Mouse (Mus musculus) neural tube, embryonic 12.5 days (tissue): ENCODE data around the gene Calu. TPM values are rescaled to one million over a fixed set of nuclear protein-coding genes. Genes with fewer than 3 reads are reported as not detected.
A peak's percentile ranks its signal among the peaks of the same experiment; 100 is the strongest.

Experiments used
- ATAC-seq: fragments of 200-750 bp; cut with Nextera tagmentation; 2 replicates; pipeline ENCODE4 v1.8.0; 2017; ENCODE audit warnings: low read depth, mild to moderate bottlenecking, moderate TSS enrichment, moderate library complexity; ENCODE audit not compliant: low FRiP score
- H3K27ac ChIP-seq: fragments of 300-500 bp; sonication (generic); 2 replicates; pipeline ENCODE4 v1.5.1; 2016
- H3K27me3 ChIP-seq: fragments of 300-500 bp; sonication (generic); replicated peaks from 2 replicates; pipeline ENCODE4 v1.6.1; 2016; ENCODE audit warnings: mild to moderate bottlenecking
- H3K36me3 ChIP-seq: fragments of 300-500 bp; sonication (generic); 2 replicates; pipeline ENCODE4 v1.6.1; 2016; ENCODE audit warnings: mild to moderate bottlenecking
- H3K4me1 ChIP-seq: fragments of 300-500 bp; sonication (generic); 2 replicates; pipeline ENCODE4 v1.6.1; 2016
- H3K4me2 ChIP-seq: fragments of 300-500 bp; sonication (generic); replicated peaks from 2 replicates; pipeline ENCODE4 v1.6.1; 2016; ENCODE audit warnings: mild to moderate bottlenecking
- H3K4me3 ChIP-seq: fragments of 300-500 bp; sonication (generic); 2 replicates; pipeline ENCODE4 v1.5.1; 2016
- H3K9ac ChIP-seq: fragments of 300-500 bp; sonication (generic); 2 replicates; pipeline ENCODE4 v1.6.1; 2016; ENCODE audit warnings: mild to moderate bottlenecking
- H3K9me3 ChIP-seq: fragments of 300-500 bp; sonication (generic); 2 replicates; pipeline ENCODE4 v1.6.1; 2016; ENCODE audit warnings: mild to moderate bottlenecking
- WGBS: fragments of 180-500 bp; shearing (Covaris S2); methylation state at CpG from one replicate; pipeline ENCODE4 v1.1.7; 2016; 5-methylcytosine and 5-hydroxymethylcytosine counted together
- polyA plus RNA-seq: library from polyadenylated mRNA; unstranded; fragments of >200 nt; fragmentation: Nextera tagmentation; extraction: Ambion mirVana; gene quantifications from 2 replicates; pipeline ENCODE4 v1.2.1, GENCODE M21; 2016

The Calu gene
- polyA plus RNA-seq, result 199 and 223 TPM in 2 replicates

- under 1% methylated on average over 55 of the region's 55 CpGs for WGBS
- Histone ChIP-seq H3K9me3 (no peaks in the 10 kb centered on the region), H3K4me2 (peak within 1 kb of the TSS; percentile 72), H3K4me1 (peaks cover 10% of the 10 kb centered on the region), H3K4me3 (peak within 1 kb of the TSS; percentile 80), H3K36me3 (no peaks in the 10 kb centered on the region), H3K27ac (peak within 1 kb of the TSS; percentile 16; the same call in 1 of the 2 replicates), H3K27me3 (no peaks in the 10 kb centered on the region), H3K9ac (peak within 1 kb of the TSS; percentile 74)
- peak; percentile 100 for ATAC-seq
These were observed at the start of gene Calu for GRCm38 (mm10) chr6:29347665-29348370. Gene Calu, plus strand, starts transcription at chr6:29348069.

GRCm38 (mm10) chr6:29299112-29299511, 48.8 kb upstream of the Calu start:
- WGBS, result 78% methylated on average over 2 of the region's 2 CpGs
- Histone ChIP-seq H3K27me3 (no peaks in the 10 kb centered on the region), H3K9ac (no peak overlapping the region), H3K27ac (no peak overlapping the region), H3K36me3 (no peaks in the 10 kb centered on the region), H3K9me3 (no peaks in the 10 kb centered on the region), H3K4me2 (no peak overlapping the region), H3K4me3 (no peak overlapping the region), H3K4me1 (no peaks in the 10 kb centered on the region)
- no peak for ATAC-seq

DNA sequence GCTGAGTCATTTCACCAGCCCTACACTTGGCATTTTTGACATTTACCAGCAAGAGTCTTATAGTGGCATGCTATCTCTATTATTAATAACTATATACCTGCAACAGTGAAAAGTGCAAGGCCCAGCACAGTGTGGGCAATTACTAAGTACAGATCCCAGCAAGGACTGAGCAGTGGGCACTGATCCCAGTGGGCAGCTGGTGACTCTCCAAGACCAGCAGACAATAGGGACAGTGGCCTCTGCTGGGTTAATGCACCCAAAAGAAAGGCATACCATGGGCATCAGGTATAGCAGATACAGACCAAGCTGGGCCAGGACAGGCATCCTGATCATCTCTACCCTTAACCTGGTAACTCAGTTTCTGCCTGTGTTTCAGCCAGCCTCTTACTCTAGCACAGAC, 44.6 kb upstream of the Calu start:
- ATAC-seq, result no peak
- H3K9ac ChIP-seq, result no peak overlapping the region

GRCm38 (mm10) chr6:29303726-29304125, 44.1 kb upstream of the Calu start:
- no peak overlapping the region for H3K4me3 ChIP-seq
- no peak overlapping the region for H3K9ac ChIP-seq
- H3K36me3 ChIP-seq, result no peaks in the 10 kb centered on the region
- H3K4me1 ChIP-seq, result no peaks in the 10 kb centered on the region
- no peak for ATAC-seq
- no peaks in the 10 kb centered on the region for H3K27me3 ChIP-seq
- H3K4me2 ChIP-seq, result no peak overlapping the region
- H3K27ac ChIP-seq, result no peak overlapping the region
- no peaks in the 10 kb centered on the region for H3K9me3 ChIP-seq
- 45% methylated on average over 5 of the region's 5 CpGs for WGBS

More for the DNA sequence above, 44.6 kb upstream of the Calu start:
- no peaks in the 10 kb centered on the region for H3K36me3 ChIP-seq
- H3K9me3 ChIP-seq, result no peaks in the 10 kb centered on the region
- no peak overlapping the region for H3K4me2 ChIP-seq
- no peak overlapping the region for H3K27ac ChIP-seq
- no peaks in the 10 kb centered on the region for H3K27me3 ChIP-seq
- H3K4me3 ChIP-seq, result no peak overlapping the region
- no peaks in the 10 kb centered on the region for H3K4me1 ChIP-seq

GRCm38 (mm10) chr6:29305462-29305861, 42.4 kb upstream of the Calu start:
- WGBS, result 89% methylated on average over 4 of the region's 4 CpGs
- Histone ChIP-seq H3K4me1 (no peaks in the 10 kb centered on the region), H3K27me3 (no peaks in the 10 kb centered on the region), H3K4me2 (no peak overlapping the region), H3K9me3 (no peaks in the 10 kb centered on the region), H3K9ac (no peak overlapping the region), H3K27ac (no peak overlapping the region), H3K36me3 (no peaks in the 10 kb centered on the region), H3K4me3 (no peak overlapping the region)
- ATAC-seq, result no peak

DNA sequence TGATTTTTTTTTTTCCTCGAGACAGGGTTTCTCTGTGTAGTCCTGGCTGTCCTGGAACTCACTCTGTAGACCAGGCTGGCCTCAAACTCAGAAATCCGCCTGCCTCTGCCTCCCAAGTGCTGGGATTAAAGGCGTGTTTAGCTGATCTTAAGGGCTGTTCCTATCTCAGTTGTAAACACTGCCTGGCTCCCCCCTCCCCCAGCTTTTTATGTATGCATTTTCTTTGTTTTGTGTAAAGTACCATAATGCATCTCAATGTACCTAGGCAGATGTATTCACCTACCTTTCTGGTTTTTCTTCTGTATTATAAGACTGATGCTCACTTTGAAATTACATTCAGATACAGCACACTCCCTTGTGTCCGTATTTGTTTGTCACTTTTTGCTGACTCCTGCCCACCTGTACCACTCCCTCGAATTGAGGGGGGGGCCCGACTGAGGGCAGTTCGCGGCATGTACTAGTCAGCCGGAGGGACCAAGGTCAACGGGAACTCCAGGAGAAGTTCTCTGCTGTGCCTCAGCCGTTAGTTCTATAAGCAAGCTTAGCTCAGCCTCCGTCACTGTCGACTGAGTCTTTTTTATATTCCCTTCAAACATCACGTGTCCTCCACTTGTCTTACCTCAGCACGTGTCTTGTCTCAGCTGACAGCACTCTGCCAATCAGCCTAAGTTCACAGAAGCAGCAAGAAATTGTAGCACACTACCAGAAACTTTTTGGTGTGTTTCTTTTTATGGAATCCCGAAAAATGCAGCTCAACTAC, 38.8 kb upstream of the Calu start:
- Histone ChIP-seq H3K4me3 (no peak overlapping the region), H3K27me3 (no peaks in the 10 kb centered on the region), H3K4me1 (no peaks in the 10 kb centered on the region), H3K27ac (no peak overlapping the region), H3K36me3 (no peaks in the 10 kb centered on the region), H3K9me3 (no peaks in the 10 kb centered on the region), H3K9ac (no peak overlapping the region), H3K4me2 (no peak overlapping the region)
- 89% methylated on average over 16 of the region's 16 CpGs for WGBS
- no peak for ATAC-seq

DNA sequence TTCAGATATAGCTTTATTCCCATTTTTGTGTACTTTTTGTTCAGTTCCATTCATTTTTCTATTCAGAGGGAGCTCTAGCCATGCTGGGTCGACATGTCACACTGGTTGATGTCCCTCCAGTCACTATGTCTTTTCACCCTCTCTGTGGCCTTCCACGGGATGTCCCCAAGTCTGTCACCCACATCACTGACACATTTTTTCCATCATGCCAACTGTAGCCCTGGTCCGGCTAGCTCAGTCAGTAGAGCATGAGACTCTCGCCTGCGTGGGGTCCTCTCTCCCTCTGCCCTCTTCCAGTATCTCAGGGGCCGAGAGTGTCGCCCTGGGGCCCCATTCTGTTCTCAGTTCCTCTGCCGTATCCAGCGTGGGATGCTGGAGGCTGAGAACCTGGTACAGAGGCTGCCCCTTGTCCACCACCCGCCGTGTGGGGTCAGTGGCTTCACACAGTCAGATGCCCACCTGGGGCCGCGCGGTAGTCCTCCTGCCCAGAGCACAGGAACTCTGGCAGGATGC, 34.1 kb upstream of the Calu start:
- H3K4me3 ChIP-seq, result no peak overlapping the region
- 66% methylated on average over 14 of the region's 14 CpGs for WGBS
- H3K36me3 ChIP-seq, result no peaks in the 10 kb centered on the region
- H3K9ac ChIP-seq, result no peak overlapping the region
- no peak for ATAC-seq
- no peak overlapping the region for H3K4me2 ChIP-seq
- no peaks in the 10 kb centered on the region for H3K27me3 ChIP-seq
- no peaks in the 10 kb centered on the region for H3K9me3 ChIP-seq
- H3K4me1 ChIP-seq, result no peaks in the 10 kb centered on the region; the same call in 1 of the 2 replicates
- H3K27ac ChIP-seq, result no peak overlapping the region

DNA sequence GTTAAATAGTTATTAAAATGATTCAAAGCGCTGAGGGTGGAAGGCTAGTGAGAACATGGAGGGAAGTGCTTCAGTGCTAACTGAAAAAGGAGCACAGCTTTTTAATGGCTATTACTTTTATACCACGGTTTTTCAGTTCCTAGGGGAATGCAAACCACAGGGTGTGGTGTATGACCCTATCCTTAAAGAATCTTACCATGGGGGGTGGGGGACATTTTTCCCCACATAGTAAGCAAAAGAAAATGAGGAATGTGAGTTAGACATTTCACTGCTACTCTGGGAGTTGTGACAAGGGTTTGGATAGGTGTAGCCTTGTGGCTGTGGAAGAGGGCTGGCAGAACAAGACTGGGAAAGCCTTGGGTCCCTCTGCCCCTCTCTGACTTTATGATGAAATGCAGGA, 30.6 kb upstream of the Calu start:
- 67% methylated on average over 2 of the region's 2 CpGs for WGBS
- no peak for ATAC-seq

DNA sequence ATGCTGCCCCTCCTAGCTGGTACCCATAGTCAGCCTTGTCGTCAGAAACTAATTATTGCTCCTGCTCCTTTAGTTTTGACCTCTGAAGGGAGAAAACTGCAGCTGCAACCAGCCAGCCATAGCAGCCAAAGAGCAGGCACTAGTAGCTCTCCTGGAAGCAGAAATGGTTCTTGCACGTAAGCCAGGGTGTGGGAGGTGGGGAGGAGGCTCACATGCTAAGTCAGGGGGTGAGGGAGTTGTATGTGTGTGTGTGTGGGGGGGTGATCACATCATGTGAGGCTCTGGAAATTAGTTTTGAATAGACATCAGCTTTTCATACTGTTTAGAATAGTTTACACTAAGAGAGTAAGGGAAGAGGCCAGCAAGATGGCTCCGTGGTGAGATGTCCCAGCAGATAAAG, 29.9 kb upstream of the Calu start:
- Histone ChIP-seq H3K4me1 (peaks cover 3% of the 10 kb centered on the region; the same call in 1 of the 2 replicates), H3K9me3 (no peaks in the 10 kb centered on the region), H3K4me2 (no peak overlapping the region), H3K9ac (no peak overlapping the region), H3K36me3 (no peaks in the 10 kb centered on the region), H3K4me3 (no peak overlapping the region), H3K27me3 (no peaks in the 10 kb centered on the region), H3K27ac (no peak overlapping the region)
- no peak for ATAC-seq
- 66% methylated on average over 3 of the region's 3 CpGs for WGBS

More for the DNA sequence above, 30.6 kb upstream of the Calu start:
- Histone ChIP-seq H3K9me3 (no peaks in the 10 kb centered on the region), H3K4me3 (no peak overlapping the region), H3K4me1 (peaks cover 3% of the 10 kb centered on the region; the same call in 1 of the 2 replicates), H3K27ac (no peak overlapping the region), H3K36me3 (no peaks in the 10 kb centered on the region), H3K27me3 (no peaks in the 10 kb centered on the region), H3K9ac (no peak overlapping the region), H3K4me2 (no peak overlapping the region)

- no peaks in the 10 kb centered on the region for H3K9me3 ChIP-seq
- H3K27me3 ChIP-seq, result no peaks in the 10 kb centered on the region
- 69% methylated on average over 5 of the region's 5 CpGs for WGBS
- H3K4me2 ChIP-seq, result no peak within 1 kb of the TSS
- no peaks in the 10 kb centered on the region for H3K36me3 ChIP-seq
- H3K4me3 ChIP-seq, result no peak within 1 kb of the TSS
- peaks cover 3% of the 10 kb centered on the region; the same call in 1 of the 2 replicates for H3K4me1 ChIP-seq
- ATAC-seq, result no peak
- no peak within 1 kb of the TSS for H3K9ac ChIP-seq
- H3K27ac ChIP-seq, result no peak within 1 kb of the TSS
These were observed 29.0 kb upstream of the Calu start, which contains the start of gene Fam71f1 for GRCm38 (mm10) chr6:29318879-29319278. Gene Fam71f1, plus strand, starts transcription at chr6:29319140.

DNA sequence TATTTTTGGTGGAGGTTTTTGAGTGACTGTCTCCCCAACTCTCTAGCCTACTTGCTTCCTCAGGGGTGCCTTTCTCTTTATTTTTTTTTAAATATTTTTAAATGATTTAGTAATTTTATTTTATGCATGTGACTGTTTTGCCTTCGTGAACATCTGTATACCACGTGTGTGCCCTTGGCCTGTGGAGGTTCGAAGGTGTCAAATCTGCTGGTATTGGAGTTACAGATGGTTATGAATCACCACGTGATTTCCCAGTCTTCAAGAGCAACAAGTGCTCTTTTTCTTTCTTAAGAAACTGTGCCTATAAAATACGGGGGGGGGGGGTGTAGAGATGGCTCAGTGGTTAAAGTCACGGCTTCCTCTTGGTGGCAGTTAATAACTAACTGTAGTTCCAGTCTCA, 26.3 kb upstream of the Calu start:
- ATAC-seq, result no peak
- peaks cover 3% of the 10 kb centered on the region; the same call in 1 of the 2 replicates for H3K4me1 ChIP-seq

GRCm38 (mm10) chr6:29322147-29322546, 25.7 kb upstream of the Calu start:
- no peak overlapping the region for H3K4me2 ChIP-seq
- no peak overlapping the region for H3K4me3 ChIP-seq
- H3K9ac ChIP-seq, result no peak overlapping the region
- H3K36me3 ChIP-seq, result no peaks in the 10 kb centered on the region
- no peaks in the 10 kb centered on the region for H3K27me3 ChIP-seq
- H3K9me3 ChIP-seq, result no peaks in the 10 kb centered on the region
- no peak overlapping the region for H3K27ac ChIP-seq
- H3K4me1 ChIP-seq, result peaks cover 3% of the 10 kb centered on the region; the same call in 1 of the 2 replicates
- ATAC-seq, result no peak
- 95% methylated on average over 7 of the region's 7 CpGs for WGBS

More for the DNA sequence above, 26.3 kb upstream of the Calu start:
- 78% methylated on average over 6 of the region's 6 CpGs for WGBS
- Histone ChIP-seq H3K4me2 (no peak overlapping the region), H3K9ac (no peak overlapping the region), H3K27me3 (no peaks in the 10 kb centered on the region), H3K27ac (no peak overlapping the region), H3K4me3 (no peak overlapping the region), H3K36me3 (no peaks in the 10 kb centered on the region), H3K9me3 (no peaks in the 10 kb centered on the region)
